Mouse (Mus musculus) embryo, embryonic 9.5 days (tissue): Measurements from ENCODE around the gene Smim24.

ENCODE experiments used
- DNase-seq: peaks from one replicate; pipeline ENCODE4 v3.0.0-alpha.2; 2017; ENCODE audit errors: extremely low spot score

Gene Smim24

GRCm38 (mm10) chr10:81433541-81434289 is 40.9 kb downstream of the Smim24 start:
- no peak for DNase-seq

DNA sequence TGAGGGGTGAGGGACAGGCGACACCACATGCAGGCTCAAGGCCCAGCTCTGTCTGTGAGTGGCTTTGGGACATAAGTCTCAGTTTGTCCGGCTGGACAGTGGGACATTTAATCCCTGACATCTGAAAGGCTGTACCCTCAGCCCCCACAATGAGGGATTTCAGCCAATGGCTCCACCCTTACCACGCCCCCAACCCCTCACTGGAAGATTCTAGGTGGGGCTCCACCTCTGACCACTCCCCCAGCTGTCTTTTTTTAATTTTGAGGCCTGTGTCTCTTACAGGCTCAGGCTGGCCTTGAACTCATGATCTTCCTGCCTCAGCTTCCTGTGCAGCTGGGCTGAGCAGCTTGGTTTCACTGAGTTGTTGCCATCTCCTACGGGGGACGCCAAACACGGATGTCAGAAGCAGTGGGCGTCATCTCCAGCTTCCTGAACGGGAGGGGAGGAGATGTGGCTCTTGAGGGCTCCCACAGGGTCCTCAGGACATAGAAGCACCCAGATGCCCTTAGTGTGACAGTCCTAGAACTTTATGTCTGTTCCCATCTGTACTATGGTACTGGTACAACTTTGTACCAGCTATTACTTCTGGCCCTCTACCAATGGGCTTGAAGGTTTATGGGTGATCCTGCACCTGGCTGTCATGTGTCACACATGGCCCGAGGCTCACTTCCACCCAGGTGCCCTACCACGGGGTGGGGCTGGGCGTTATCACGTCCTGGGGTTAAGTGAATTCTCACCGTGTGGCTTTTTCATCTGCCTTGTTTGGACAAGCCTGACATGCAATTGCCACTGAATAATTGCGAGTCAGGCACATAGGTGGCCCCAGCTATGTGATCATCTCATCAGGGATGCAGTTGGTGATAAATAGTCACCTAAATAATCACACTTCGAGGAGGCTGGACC is 41.8 kb downstream of the Smim24 start:
- DNase-seq = no peak

- no peak for DNase-seq
These were observed 42.6 kb downstream of the Smim24 start for GRCm38 (mm10) chr10:81435436-81435835.

- no peak for DNase-seq
These were observed 48.2 kb downstream of the Smim24 start for GRCm38 (mm10) chr10:81441019-81441418.
